Mouse (Mus musculus): Measurements from ENCODE around the gene Tmem184b. TPM values are rescaled to one million over a fixed set of nuclear protein-coding genes. Genes with fewer than 3 reads are reported as not detected.

Gene Tmem184b
- polyA plus RNA-seq, 1 experiment = 110 TPM

DNA sequence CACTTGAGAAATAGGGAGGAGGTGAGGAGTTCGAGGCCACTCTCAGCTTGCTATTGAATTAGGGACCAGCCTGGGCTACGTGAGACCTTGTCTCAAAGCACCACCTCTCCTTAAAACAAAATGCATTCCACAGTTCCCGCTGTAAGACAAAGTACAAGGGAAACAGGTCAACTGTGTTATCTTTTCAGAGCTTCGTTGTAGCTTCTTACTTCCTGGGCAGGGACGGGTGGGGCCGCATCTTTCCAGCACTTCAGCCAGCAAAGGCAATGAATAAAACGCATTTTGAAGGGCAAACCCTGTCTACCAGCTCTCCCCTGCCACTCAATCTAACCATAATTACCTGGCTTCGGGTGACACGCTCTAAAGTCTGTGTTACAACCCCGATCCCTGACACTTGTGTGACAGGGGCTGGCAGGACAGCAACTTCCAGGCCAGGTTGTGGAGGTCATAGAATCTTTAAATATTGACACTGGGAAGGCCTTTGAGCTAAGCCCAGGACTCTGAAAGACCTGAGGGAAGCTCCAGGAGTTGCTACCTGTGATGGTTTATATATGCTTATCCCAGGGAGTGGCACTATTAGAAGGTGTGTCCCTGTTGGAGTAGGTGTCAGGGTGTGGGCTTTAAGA is 13.2 kb upstream of the Tmem184b start:
- no peaks in the 10 kb centered on the region for H3K79me2 ChIP-seq (ENCODE audit: control insufficient read depth, insufficient read depth)
- TF ChIP-seq MYOD1 (IDR thresholded peaks at IDR 0.05; ENCODE audit: control insufficient read depth in 1 of 3, insufficient read length in 2 of 3, low read depth in 2 of 3) (no peak), REST (IDR thresholded peaks at IDR 0.05; ENCODE audit: insufficient read depth, insufficient read length) (no peak), TCF3 (IDR thresholded peaks at IDR 0.05; ENCODE audit: insufficient read length, low read depth) (no peak), MAX (IDR thresholded peaks at IDR 0.05; ENCODE audit: low read depth) (no peak), CEBPB (IDR thresholded peaks at IDR 0.05; ENCODE audit: insufficient read depth, poor library complexity, severe bottlenecking) (no peak), USF1 (IDR thresholded peaks at IDR 0.05; ENCODE audit: low read depth) (no peak), MYOG (IDR thresholded peaks at IDR 0.05; ENCODE audit: control insufficient read depth in 1 of 3, insufficient read depth in 1 of 3, insufficient read length in 2 of 3, low read depth in 2 of 3) (no peak)
- no peak overlapping the region for H3K4me2 ChIP-seq (ENCODE audit: low read depth)
- no peak overlapping the region for H3ac ChIP-seq (ENCODE audit: control insufficient read depth, insufficient read length)
- peaks cover 17% of the 10 kb centered on the region for H3K36me3 ChIP-seq (ENCODE audit: control insufficient read depth, insufficient read depth)
- no peak overlapping the region for H3K4me3 ChIP-seq
- H3K27me3 ChIP-seq (ENCODE audit: control insufficient read depth, insufficient read depth, insufficient read length) = no peaks in the 10 kb centered on the region

- TF ChIP-seq REST (IDR thresholded peaks at IDR 0.05; ENCODE audit: insufficient read depth, insufficient read length) (no peak), POLR2AphosphoS2 (IDR thresholded peaks at IDR 0.05; ENCODE audit: insufficient read length, low read depth) (peak; percentile 20)
- no peak overlapping the region for H3K4me2 ChIP-seq (ENCODE audit: low read depth)
- no peak overlapping the region for H3ac ChIP-seq (ENCODE audit: control insufficient read depth, insufficient read length)
- peaks cover 13% of the 10 kb centered on the region for H3K36me3 ChIP-seq (ENCODE audit: control insufficient read depth, insufficient read depth)
- no peak overlapping the region for H3K4me3 ChIP-seq
- no peaks in the 10 kb centered on the region for H3K79me2 ChIP-seq (ENCODE audit: control insufficient read depth, insufficient read depth)
- H3K27me3 ChIP-seq (ENCODE audit: control insufficient read depth, insufficient read depth, insufficient read length) = no peaks in the 10 kb centered on the region
Observed at GRCm38 (mm10) chr15:79414513-79414912, 11.1 kb upstream of the Tmem184b start.

- no peaks in the 10 kb centered on the region for H3K27me3 ChIP-seq (ENCODE audit: control insufficient read depth, insufficient read depth, insufficient read length)
- no peaks in the 10 kb centered on the region for H3K79me2 ChIP-seq (ENCODE audit: control insufficient read depth, insufficient read depth)
- no peak overlapping the region for H3ac ChIP-seq (ENCODE audit: control insufficient read depth, insufficient read length)
- TF ChIP-seq POLR2AphosphoS2 (IDR thresholded peaks at IDR 0.05; ENCODE audit: insufficient read length, low read depth) (peak; percentile 40), POLR2A (IDR thresholded peaks at IDR 0.05; ENCODE audit: insufficient read length, low read depth) (no peak)
- H3K4me2 ChIP-seq (ENCODE audit: low read depth) = no peak overlapping the region
- H3K4me3 ChIP-seq = no peak overlapping the region
- peaks cover 13% of the 10 kb centered on the region for H3K36me3 ChIP-seq (ENCODE audit: control insufficient read depth, insufficient read depth)
Observed at GRCm38 (mm10) chr15:79413802-79414201, 10.4 kb upstream of the Tmem184b start.

DNA sequence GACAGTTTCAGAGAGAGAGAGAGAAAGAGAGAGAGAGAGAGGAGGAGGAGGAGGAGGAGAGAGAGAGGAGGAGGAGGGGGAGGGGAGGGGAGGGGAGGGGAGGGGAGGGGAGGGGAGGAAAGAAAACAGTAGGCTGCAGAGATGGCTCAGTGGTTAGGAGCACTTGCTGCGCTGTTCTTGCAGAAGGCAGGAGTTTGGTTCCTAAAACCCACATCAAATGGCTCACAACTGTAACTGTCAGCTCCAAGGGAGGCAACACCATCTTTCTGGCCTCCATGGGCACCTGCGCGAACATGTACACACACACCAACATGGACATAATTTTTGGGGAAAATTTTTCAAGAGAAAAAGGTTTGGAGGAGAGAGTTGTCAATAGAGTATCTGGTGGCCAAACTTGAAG is 9.8 kb upstream of the Tmem184b start:
- no peaks in the 10 kb centered on the region for H3K79me2 ChIP-seq (ENCODE audit: control insufficient read depth, insufficient read depth)
- H3K36me3 ChIP-seq (ENCODE audit: control insufficient read depth, insufficient read depth) = peaks cover 13% of the 10 kb centered on the region
- no peak overlapping the region for H3K4me3 ChIP-seq
- H3ac ChIP-seq (ENCODE audit: control insufficient read depth, insufficient read length) = no peak overlapping the region
- TF ChIP-seq MYOG (IDR thresholded peaks at IDR 0.05; ENCODE audit: control insufficient read depth in 1 of 3, insufficient read depth in 1 of 3, insufficient read length in 2 of 3, low read depth in 2 of 3) (no peak), TCF3 (IDR thresholded peaks at IDR 0.05; ENCODE audit: insufficient read length, low read depth) (no peak), MAX (IDR thresholded peaks at IDR 0.05; ENCODE audit: low read depth) (no peak), USF1 (IDR thresholded peaks at IDR 0.05; ENCODE audit: low read depth) (no peak), POLR2A (IDR thresholded peaks at IDR 0.05; ENCODE audit: insufficient read length, low read depth) (no peak), REST (IDR thresholded peaks at IDR 0.05; ENCODE audit: insufficient read depth, insufficient read length) (no peak), MYOD1 (IDR thresholded peaks at IDR 0.05; ENCODE audit: control insufficient read depth in 1 of 3, insufficient read length in 2 of 3, low read depth in 2 of 3) (no peak)
- no peaks in the 10 kb centered on the region for H3K27me3 ChIP-seq (ENCODE audit: control insufficient read depth, insufficient read depth, insufficient read length)
- no peak overlapping the region for H3K4me2 ChIP-seq (ENCODE audit: low read depth)

DNA sequence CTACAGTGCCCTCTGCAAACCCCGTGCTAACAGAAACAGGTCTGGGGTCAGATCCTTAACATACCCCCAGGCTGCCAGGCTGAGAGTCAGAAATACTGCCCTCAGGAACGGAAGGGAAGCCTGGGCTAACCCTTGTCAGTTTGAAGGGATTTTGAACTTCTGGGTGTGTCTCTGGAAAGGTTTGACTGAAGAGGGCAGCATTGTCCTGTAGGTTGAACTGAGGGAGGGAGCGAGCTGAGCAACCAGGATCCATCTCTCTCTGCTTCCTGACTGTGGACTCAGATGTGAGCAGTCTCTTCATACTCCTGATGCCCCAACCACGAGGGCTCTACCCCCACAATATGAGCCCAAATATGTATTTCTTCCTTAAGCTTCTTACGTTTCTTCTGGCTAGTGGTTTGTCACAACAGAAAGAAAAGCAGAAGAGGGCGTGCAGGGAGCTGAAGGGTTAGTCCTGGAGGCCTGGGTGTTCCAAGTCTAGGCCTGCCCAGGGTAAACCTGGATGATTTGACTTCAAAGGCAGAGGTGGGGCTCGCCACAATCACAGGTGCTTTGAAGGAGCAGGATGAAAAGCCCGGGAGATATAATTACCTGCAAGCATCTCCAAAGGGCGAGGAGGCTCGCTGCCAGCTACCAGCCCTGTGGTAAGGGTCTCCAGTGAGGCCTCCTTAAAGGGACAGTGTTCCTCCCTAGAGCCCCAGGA is 8.1 kb upstream of the Tmem184b start:
- Histone ChIP-seq H3ac (ENCODE audit: control insufficient read depth, insufficient read length) (no peak overlapping the region), H3K4me3 (no peak overlapping the region), H3K36me3 (ENCODE audit: control insufficient read depth, insufficient read depth) (peaks cover 3% of the 10 kb centered on the region), H3K79me2 (ENCODE audit: control insufficient read depth, insufficient read depth) (no peaks in the 10 kb centered on the region), H3K27me3 (ENCODE audit: control insufficient read depth, insufficient read depth, insufficient read length) (no peaks in the 10 kb centered on the region), H3K4me2 (ENCODE audit: low read depth) (no peak overlapping the region)
- no peak for TF ChIP-seq CEBPB (IDR thresholded peaks at IDR 0.05; ENCODE audit: insufficient read depth, poor library complexity, severe bottlenecking)
- TF ChIP-seq USF1 (IDR thresholded peaks at IDR 0.05; ENCODE audit: low read depth) = no peak
- no peak for TF ChIP-seq E2F4 (IDR thresholded peaks at IDR 0.05; ENCODE audit: insufficient read depth)
- TF ChIP-seq REST (IDR thresholded peaks at IDR 0.05; ENCODE audit: insufficient read depth, insufficient read length) = no peak
- TF ChIP-seq TCF12 (IDR thresholded peaks at IDR 0.05; ENCODE audit: insufficient read depth, poor library complexity, severe bottlenecking) = no peak
- no peak for TF ChIP-seq MYOD1 (IDR thresholded peaks at IDR 0.05; ENCODE audit: control insufficient read depth in 1 of 3, insufficient read length in 2 of 3, low read depth in 2 of 3)

Data from myocyte (in vitro differentiated cells).